Mouse (Mus musculus) MEL (cell line): ENCODE results near the gene Ncam1. TPM values are rescaled to one million over a fixed set of nuclear protein-coding genes. Genes with fewer than 3 reads are reported as not detected.

Source experiments
- DNase-seq: peaks from one replicate; pipeline ENCODE4 v3.0.0; 2011; ENCODE audit warnings: low read depth, low spot score
- H3K27ac ChIP-seq: 2 replicates; pipeline ENCODE4 v1.5.1; 2012; ENCODE audit warnings: low read depth, mild to moderate bottlenecking, control low read depth, low read length, moderate library complexity; ENCODE audit not compliant: control insufficient read depth
- H3K27me3 ChIP-seq, 2 experiments: fragments of 150-350 bp in 1 of 2; sonication (generic) in 1 of 2; 2 replicates each; pipeline ENCODE4 v1.6.1; 2012; ENCODE audit warnings: low read length in 2 of 2, mild to moderate bottlenecking in 2 of 2, improper control_type of control experiment in 1 of 2, moderate library complexity in 1 of 2; ENCODE audit not compliant: insufficient read depth in 2 of 2, control insufficient read depth in 1 of 2
- H3K36me3 ChIP-seq, 2 experiments: 2 replicates each; pipeline ENCODE4 v1.6.1; 2012 to 2014; ENCODE audit warnings: low read length in 2 of 2, improper control_type of control experiment in 1 of 2, inconsistent platforms in 1 of 2, mild to moderate bottlenecking in 1 of 2; ENCODE audit not compliant: insufficient read depth in 2 of 2, control insufficient read depth in 1 of 2
- H3K4me1 ChIP-seq, 2 experiments: fragments of 150-350 bp in 1 of 2; sonication (generic) in 1 of 2; 2 replicates each; pipeline ENCODE4 v1.6.1; 2012; ENCODE audit warnings: low read length in 2 of 2, improper control_type of control experiment in 1 of 2, mild to moderate bottlenecking in 1 of 2; ENCODE audit not compliant: insufficient read depth in 2 of 2, control insufficient read depth in 1 of 2
- H3K4me3 ChIP-seq, 2 experiments: fragments of 150-350 bp in 1 of 2; sonication (generic) in 1 of 2; 2 replicates each; pipeline ENCODE4 v1.5.1; 2012; ENCODE audit warnings: low read depth in 2 of 2, low read length in 2 of 2, mild to moderate bottlenecking in 2 of 2, moderate library complexity in 2 of 2, control low read depth in 1 of 2, improper control_type of control experiment in 1 of 2; ENCODE audit not compliant: control insufficient read depth in 1 of 2, insufficient read depth in 1 of 2
- H3K79me2 ChIP-seq: 2 replicates; pipeline ENCODE4 v1.6.1; 2012; ENCODE audit warnings: mild to moderate bottlenecking, low read length, moderate library complexity; ENCODE audit not compliant: control insufficient read depth, poor library complexity, insufficient read depth
- H3K9ac ChIP-seq: 2 replicates; pipeline ENCODE4 v1.6.1; 2012; ENCODE audit warnings: low read depth, mild to moderate bottlenecking, control low read depth, low read length, moderate library complexity; ENCODE audit not compliant: control insufficient read depth, poor library complexity, severe bottlenecking
- H3K9me3 ChIP-seq: fragments of 150-350 bp; sonication (generic); replicated peaks from 2 replicates; pipeline ENCODE4 v1.6.1; 2012; ENCODE audit warnings: mild to moderate bottlenecking, low read length, improper control_type of control experiment, moderate library complexity; ENCODE audit not compliant: insufficient read depth
- BHLHE40 ChIP-seq: IDR thresholded peaks from 2 replicates; pipeline ENCODE4 v1.6.1; 2012; ENCODE audit warnings: low read depth, mild to moderate bottlenecking, inconsistent platforms, low read length, improper control_type of control experiment, borderline replicate concordance
- CHD1 ChIP-seq: IDR thresholded peaks from 2 replicates; pipeline ENCODE4 v1.6.1; 2012; ENCODE audit warnings: low read depth, mild to moderate bottlenecking, inconsistent platforms, low read length, improper control_type of control experiment
- CTCF ChIP-seq, 3 experiments: IDR thresholded peaks in 2 of 3; conservative IDR thresholded peaks in 1 of 3; 2 replicates each; pipeline ENCODE4 v1.5.1; 2011 to 2012; ENCODE audit warnings: low read length in 3 of 3, low read depth in 2 of 3, mild to moderate bottlenecking in 2 of 3, improper control_type of control experiment in 1 of 3, inconsistent platforms in 1 of 3, mixed read lengths in 1 of 3, moderate library complexity in 1 of 3; ENCODE audit not compliant: control insufficient read depth in 1 of 3, insufficient read depth in 1 of 3, poor library complexity in 1 of 3, severe bottlenecking in 1 of 3
- E2F4 ChIP-seq: IDR thresholded peaks from 2 replicates; pipeline ENCODE4 v1.6.1; 2011; ENCODE audit warnings: low read depth, low read length, improper control_type of control experiment, borderline replicate concordance
- EP300 ChIP-seq, 2 experiments: IDR thresholded peaks; 2 replicates each; pipeline ENCODE4 v1.6.1; 2011; ENCODE audit warnings: improper control_type of control experiment in 2 of 2, low read length in 2 of 2, low read depth in 1 of 2, mild to moderate bottlenecking in 1 of 2
- ETS1 ChIP-seq: IDR thresholded peaks from 2 replicates; pipeline ENCODE4 v1.6.1; 2012; ENCODE audit warnings: low read depth, mild to moderate bottlenecking, inconsistent platforms, low read length, improper control_type of control experiment, moderate library complexity
- GABPA ChIP-seq: IDR thresholded peaks from 2 replicates; pipeline ENCODE4 v1.6.1; 2012; ENCODE audit warnings: low read depth, mild to moderate bottlenecking, inconsistent platforms, low read length, improper control_type of control experiment, moderate library complexity
- HCFC1 ChIP-seq: IDR thresholded peaks from 2 replicates; pipeline ENCODE4 v1.6.1; 2012; ENCODE audit warnings: low read depth, mild to moderate bottlenecking, inconsistent platforms, low read length, improper control_type of control experiment, moderate library complexity
- MAFK ChIP-seq: IDR thresholded peaks from 2 replicates; pipeline ENCODE4 v1.6.1; 2011; ENCODE audit warnings: low read depth, mild to moderate bottlenecking, low read length, improper control_type of control experiment, borderline replicate concordance
- MAX ChIP-seq: IDR thresholded peaks from 2 replicates; pipeline ENCODE4 v1.6.1; 2011; ENCODE audit warnings: low read length, improper control_type of control experiment
- MAZ ChIP-seq: IDR thresholded peaks from 2 replicates; pipeline ENCODE4 v1.6.1; 2012; ENCODE audit warnings: low read depth, mild to moderate bottlenecking, inconsistent platforms, low read length, improper control_type of control experiment
- MEF2A ChIP-seq: IDR thresholded peaks from 2 replicates; pipeline ENCODE4 v1.6.1; 2014; ENCODE audit warnings: low read depth, mild to moderate bottlenecking, inconsistent platforms, low read length, improper control_type of control experiment; ENCODE audit not compliant: poor library complexity, insufficient replicate concordance, severe bottlenecking; ENCODE audit errors: extremely low read depth
- MYC ChIP-seq: IDR thresholded peaks from 2 replicates; pipeline ENCODE4 v1.6.1; 2011; ENCODE audit warnings: low read depth, mild to moderate bottlenecking, low read length, improper control_type of control experiment, moderate library complexity
- NELFE ChIP-seq: IDR thresholded peaks from 2 replicates; pipeline ENCODE4 v1.6.1; 2011; ENCODE audit warnings: low read depth, low read length, improper control_type of control experiment
- NRF1 ChIP-seq: IDR thresholded peaks from 2 replicates; pipeline ENCODE4 v1.6.1; 2014; ENCODE audit warnings: low read depth, mild to moderate bottlenecking, inconsistent platforms, low read length, improper control_type of control experiment, moderate library complexity; ENCODE audit not compliant: poor library complexity, insufficient read depth, severe bottlenecking
- POLR2A ChIP-seq, 2 experiments: IDR thresholded peaks; 2 replicates each; pipeline ENCODE4 v1.6.1; 2011 to 2012; ENCODE audit warnings: low read length in 2 of 2, mild to moderate bottlenecking in 2 of 2, control low read depth in 1 of 2, improper control_type of control experiment in 1 of 2, low read depth in 1 of 2, moderate library complexity in 1 of 2; ENCODE audit not compliant: control insufficient read depth in 1 of 2, insufficient read depth in 1 of 2, poor library complexity in 1 of 2
- POLR2AphosphoS2 ChIP-seq: IDR thresholded peaks from 2 replicates; pipeline ENCODE4 v1.6.1; 2011; ENCODE audit warnings: low read length, improper control_type of control experiment
- POLR2AphosphoS5 ChIP-seq: IDR thresholded peaks from 2 replicates; pipeline ENCODE4 v1.6.1; 2012; ENCODE audit warnings: low read depth, borderline replicate concordance, mild to moderate bottlenecking, inconsistent platforms, low read length, moderate library complexity, mixed read lengths
- RCOR1 ChIP-seq: IDR thresholded peaks from 2 replicates; pipeline ENCODE4 v1.6.1; 2012; ENCODE audit warnings: low read depth, mild to moderate bottlenecking, inconsistent platforms, low read length, improper control_type of control experiment
- SIN3A ChIP-seq: IDR thresholded peaks from 2 replicates; pipeline ENCODE4 v1.6.1; 2012; ENCODE audit warnings: low read length, improper control_type of control experiment, inconsistent platforms
- SMC3 ChIP-seq: IDR thresholded peaks from 2 replicates; pipeline ENCODE4 v1.6.1; 2011; ENCODE audit warnings: low read depth, low read length, improper control_type of control experiment
- TAL1 ChIP-seq: IDR thresholded peaks from 2 replicates; pipeline ENCODE4 v1.6.1; 2012; ENCODE audit warnings: mild to moderate bottlenecking, inconsistent platforms, low read length, moderate library complexity, mixed read lengths
- TCF12 ChIP-seq: IDR thresholded peaks from 2 replicates; pipeline ENCODE4 v1.6.1; 2014; ENCODE audit warnings: low read depth, mild to moderate bottlenecking, inconsistent platforms, low read length, improper control_type of control experiment, moderate library complexity
- UBTF ChIP-seq: IDR thresholded peaks from 2 replicates; pipeline ENCODE4 v1.6.1; 2012; ENCODE audit warnings: low read depth, mild to moderate bottlenecking, inconsistent platforms, low read length, improper control_type of control experiment, moderate library complexity, borderline replicate concordance; ENCODE audit not compliant: insufficient read depth
- USF2 ChIP-seq, 2 experiments: IDR thresholded peaks; 2 replicates each; pipeline ENCODE4 v1.6.1; 2011 to 2012; ENCODE audit warnings: improper control_type of control experiment in 2 of 2, low read length in 2 of 2, borderline replicate concordance in 1 of 2, inconsistent platforms in 1 of 2, low read depth in 1 of 2, mild to moderate bottlenecking in 1 of 2; ENCODE audit not compliant: insufficient read depth in 1 of 2
- ZC3H11A ChIP-seq: IDR thresholded peaks from 2 replicates; pipeline ENCODE4 v1.6.1; 2012; ENCODE audit warnings: low read depth, mild to moderate bottlenecking, inconsistent platforms, low read length, improper control_type of control experiment
- ZMIZ1 ChIP-seq: IDR thresholded peaks from 2 replicates; pipeline ENCODE4 v1.6.1; 2012; ENCODE audit warnings: low read depth, mild to moderate bottlenecking, inconsistent platforms, low read length, improper control_type of control experiment, moderate library complexity
- polyA plus RNA-seq, 2 experiments: library from polyadenylated mRNA; stranded (reverse) in 1 of 2; unstranded in 1 of 2; fragments of >175 nt in 1 of 2; fragments of >200 nt in 1 of 2; gene quantifications; 2 replicates each; pipeline versions ENCODE4 v1.2.1 to v1.2.4; 2012; ENCODE audit warnings: low replicate concordance in 2 of 2, low read depth in 1 of 2; ENCODE audit not compliant: insufficient read length in 2 of 2, insufficient read depth in 1 of 2, missing spikeins in 1 of 2
- total RNA-seq: library from RNA; depleted of rRNA; stranded (reverse); fragments of 300-350 nt; gene quantifications from 2 replicates; pipeline ENCODE4 v1.2.3, GENCODE M21; 2012

Gene Ncam1
- total and polyA plus RNA-seq, 3 experiments, result not detected

- no peaks in the 10 kb centered on the region for H3K36me3 ChIP-seq
- no peak for DNase-seq
- H3K4me3 ChIP-seq, result no peak overlapping the region
- no peak overlapping the region for H3K9ac ChIP-seq
- H3K9me3 ChIP-seq, result no peaks in the 10 kb centered on the region
- no peaks in the 10 kb centered on the region for H3K27me3 ChIP-seq
- H3K79me2 ChIP-seq, result no peaks in the 10 kb centered on the region
- TF ChIP-seq MAX (no peak), NELFE (no peak), EP300 (IDR thresholded peaks at IDR 0.05; ENCODE audit: low read depth in 1 of 2, low read length in 2 of 2) (no peak), TAL1 (no peak), NRF1 (no peak), HCFC1 (no peak), MYC (no peak), POLR2AphosphoS5 (no peak), POLR2AphosphoS2 (no peak), ZMIZ1 (no peak), MEF2A (no peak), UBTF (no peak), TCF12 (no peak), ZC3H11A (no peak), E2F4 (no peak), CTCF (IDR thresholded peaks at IDR 0.05 in 2 of 3, conservative IDR thresholded peaks at IDR 0.05 in 1 of 3; ENCODE audit: control insufficient read depth in 1 of 3, insufficient read depth in 1 of 3, low read depth in 2 of 3, low read length in 3 of 3, poor library complexity in 1 of 3, severe bottlenecking in 1 of 3) (no peak), ETS1 (no peak), POLR2A (IDR thresholded peaks at IDR 0.05; ENCODE audit: control insufficient read depth in 1 of 2, insufficient read depth in 1 of 2, low read depth in 1 of 2, low read length in 2 of 2, poor library complexity in 1 of 2) (no peak), MAZ (no peak), GABPA (no peak)
- H3K4me1 ChIP-seq, result no peaks in the 10 kb centered on the region
- no peak overlapping the region for H3K27ac ChIP-seq
Measured at GRCm38 (mm10) chr9:49760571-49760970, 38.2 kb downstream of the Ncam1 start.

GRCm38 (mm10) chr9:49758436-49758835 is 40.3 kb downstream of the Ncam1 start:
- TF ChIP-seq BHLHE40, result no peak
- TF ChIP-seq RCOR1, result no peak
- no peak for TF ChIP-seq USF2 (IDR thresholded peaks at IDR 0.05; ENCODE audit: borderline replicate concordance in 1 of 2, insufficient read depth in 1 of 2, low read depth in 1 of 2, low read length in 2 of 2)
- TF ChIP-seq CTCF (IDR thresholded peaks at IDR 0.05 in 2 of 3, conservative IDR thresholded peaks at IDR 0.05 in 1 of 3; ENCODE audit: control insufficient read depth in 1 of 3, insufficient read depth in 1 of 3, low read depth in 2 of 3, low read length in 3 of 3, poor library complexity in 1 of 3, severe bottlenecking in 1 of 3), result no peak
- TF ChIP-seq ZMIZ1, result no peak
- TF ChIP-seq MAFK, result no peak
- no peak for TF ChIP-seq CHD1
- no peak for TF ChIP-seq MYC
- no peak for TF ChIP-seq E2F4
- TF ChIP-seq GABPA, result no peak
- no peak for TF ChIP-seq SIN3A
- TF ChIP-seq SMC3, result no peak
- no peaks in the 10 kb centered on the region for H3K9me3 ChIP-seq

More at GRCm38 (mm10) chr9:49758436-49758835, 40.3 kb downstream of the Ncam1 start:
- H3K9ac ChIP-seq, result no peak overlapping the region
- H3K4me3 ChIP-seq, result no peak overlapping the region
- H3K27ac ChIP-seq, result no peak overlapping the region
- no peaks in the 10 kb centered on the region for H3K4me1 ChIP-seq
- H3K27me3 ChIP-seq, result no peaks in the 10 kb centered on the region
- H3K36me3 ChIP-seq, result no peaks in the 10 kb centered on the region
- DNase-seq, result no peak
- no peaks in the 10 kb centered on the region for H3K79me2 ChIP-seq
